Mouse (Mus musculus) limb, embryonic 14.5 days (tissue): ENCODE data around the gene Nlrp4f. TPM values are rescaled to one million over a fixed set of nuclear protein-coding genes. Genes with fewer than 3 reads are reported as not detected.

ENCODE experiments used
- ATAC-seq: fragments of 200-750 bp; cut with Nextera tagmentation; 2 replicates; pipeline ENCODE4 v1.8.0; 2017; ENCODE audit warnings: low read depth, moderate number of reproducible peaks, moderate TSS enrichment; ENCODE audit not compliant: low FRiP score
- DNase-seq: peaks from one replicate; pipeline ENCODE4 v3.0.0-alpha.2; 2015; ENCODE audit warnings: low spot score
- H3K27ac ChIP-seq: fragments of 300-500 bp; sonication (generic); replicated peaks from 2 replicates; pipeline ENCODE4 v1.5.1; 2014; ENCODE audit warnings: low read depth, mild to moderate bottlenecking, low read length, moderate library complexity, mixed read lengths
- H3K27me3 ChIP-seq: fragments of 300-500 bp; sonication (generic); 2 replicates; pipeline ENCODE4 v1.6.1; 2014; ENCODE audit warnings: low read length, mixed read lengths; ENCODE audit not compliant: control insufficient read depth, insufficient read depth
- H3K36me3 ChIP-seq: fragments of 300-500 bp; sonication (generic); 2 replicates; pipeline ENCODE4 v1.6.1; 2014; ENCODE audit warnings: mild to moderate bottlenecking, low read length, moderate library complexity, mixed read lengths; ENCODE audit not compliant: control insufficient read depth, insufficient read depth
- H3K4me1 ChIP-seq: fragments of 300-500 bp; sonication (generic); 2 replicates; pipeline ENCODE4 v1.6.1; 2014; ENCODE audit warnings: antibody characterized with exemption, low read length, mixed read lengths; ENCODE audit not compliant: control insufficient read depth, insufficient read depth
- H3K4me2 ChIP-seq: fragments of 300-500 bp; sonication (generic); replicated peaks from 2 replicates; pipeline ENCODE4 v1.6.1; 2014; ENCODE audit warnings: low read depth, mild to moderate bottlenecking, low read length, moderate library complexity; ENCODE audit not compliant: severe bottlenecking
- H3K4me3 ChIP-seq: fragments of 300-500 bp; sonication (generic); replicated peaks from 2 replicates; pipeline ENCODE4 v1.5.1; 2014; ENCODE audit warnings: low read length
- H3K9ac ChIP-seq: fragments of 300-500 bp; sonication (generic); 2 replicates; pipeline ENCODE4 v1.6.1; 2014; ENCODE audit warnings: mild to moderate bottlenecking, low read depth, low read length, moderate library complexity; ENCODE audit not compliant: severe bottlenecking
- H3K9me3 ChIP-seq: fragments of 300-500 bp; sonication (generic); 2 replicates; pipeline ENCODE4 v1.6.1; 2016; ENCODE audit warnings: low read length; ENCODE audit not compliant: control insufficient read depth
- POLR2A ChIP-seq: fragments of 200-500 bp; IDR thresholded peaks from 2 replicates; pipeline ENCODE4 v1.8.0; 2012; ENCODE audit warnings: inconsistent platforms, mild to moderate bottlenecking, moderate library complexity, borderline replicate concordance; ENCODE audit not compliant: insufficient read depth, insufficient read length; ENCODE audit errors: extremely low read depth
- WGBS: fragments of 180-500 bp; shearing (Covaris S2); extraction: QIAGEN DNeasy Blood & Tissue Kit; methylation state at CpG from one replicate; pipeline ENCODE4 v1.1.7; 2014; 5-methylcytosine and 5-hydroxymethylcytosine counted together
- polyA plus RNA-seq, 2 experiments: library from polyadenylated mRNA; depleted of rRNA in 1 of 2; stranded (reverse) in 1 of 2; unstranded in 1 of 2; fragments of >200 nt; fragmentation: Nextera tagmentation in 1 of 2; extraction: Ambion mirVana in 1 of 2; gene quantifications; 2 replicates each; pipeline versions ENCODE4 v1.2.1 to v1.2.3; 2012 to 2014

The Nlrp4f gene
- not detected in 2 replicates for polyA plus RNA-seq (2012; rRNA removed)
- polyA plus RNA-seq (2014; fragmentation: Nextera tagmentation; extraction: Ambion mirVana): not detected in 2 replicates

GRCm38 (mm10) chr13:65205877-65206276, at the start of gene Nlrp4f:
Gene Nlrp4f (minus strand): TSS chr13:65205977.
- no peaks in the 10 kb centered on the region for H3K27me3 ChIP-seq
- H3K9ac ChIP-seq: no peak within 1 kb of the TSS
- no peak within 1 kb of the TSS for H3K27ac ChIP-seq
- no peaks in the 10 kb centered on the region for H3K36me3 ChIP-seq
- H3K4me2 ChIP-seq: no peak within 1 kb of the TSS
- no peak within 1 kb of the TSS for H3K4me3 ChIP-seq
- DNase-seq (no peak), ATAC-seq (no peak)
- TF ChIP-seq POLR2A: no peak
- H3K4me1 ChIP-seq: no peaks in the 10 kb centered on the region
- 78% methylated on average over 10 of the region's 10 CpGs for WGBS
- no peaks in the 10 kb centered on the region for H3K9me3 ChIP-seq

- ATAC-seq: no peak
- no peak for TF ChIP-seq POLR2A
- WGBS: 90% methylated on average over 4 of the region's 4 CpGs
These were observed 37.5 kb upstream of the Nlrp4f start for GRCm38 (mm10) chr13:65243273-65243672.

DNA sequence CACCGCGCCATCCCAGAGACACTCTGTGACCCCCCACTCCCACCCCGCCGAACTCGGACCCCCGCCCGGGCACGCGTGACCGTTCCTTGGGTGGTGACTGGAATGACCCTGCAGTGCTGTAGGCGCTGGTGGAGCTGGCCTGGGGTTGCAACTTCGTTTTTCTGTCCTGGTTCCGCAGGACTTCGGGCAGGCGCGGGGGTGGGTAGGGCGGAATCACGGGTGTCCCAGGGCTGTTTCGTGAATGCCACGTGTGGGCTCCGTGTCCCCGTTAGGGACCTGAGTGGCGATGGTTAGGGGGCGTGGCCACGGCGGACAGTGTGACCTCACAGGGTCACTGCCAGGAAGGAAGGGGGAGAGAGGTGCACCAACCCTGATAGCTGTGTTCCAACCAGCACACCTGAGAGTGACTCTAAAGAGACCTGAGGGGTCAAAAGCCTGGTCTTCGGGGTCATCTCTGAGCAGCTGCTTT, 36.6 kb upstream of the Nlrp4f start:
- H3K4me2 ChIP-seq: peak overlapping the region; percentile 96
- peaks cover 17% of the 10 kb centered on the region for H3K9me3 ChIP-seq
- 33% methylated on average over 25 of the region's 27 CpGs for WGBS
- 0 out of 2 replicates have a peak, but pooled peaks cover under 1% of the 10 kb centered on the region for H3K36me3 ChIP-seq
- H3K4me1 ChIP-seq: 0 out of 2 replicates have a peak, but pooled peaks cover 8% of the 10 kb centered on the region
- H3K4me3 ChIP-seq: peak overlapping the region; percentile 74
- H3K27me3 ChIP-seq: no peaks in the 10 kb centered on the region
- H3K27ac ChIP-seq: no peak overlapping the region
- ATAC-seq: no peak
- peak overlapping the region; percentile 48; the same call in 1 of the 2 replicates for H3K9ac ChIP-seq
- TF ChIP-seq POLR2A: no peak
- DNase-seq: no peak

More at GRCm38 (mm10) chr13:65243273-65243672, 37.5 kb upstream of the Nlrp4f start:
- Histone ChIP-seq H3K4me3 (no peak overlapping the region), H3K27ac (no peak overlapping the region), H3K9me3 (peaks cover 24% of the 10 kb centered on the region), H3K36me3 (peaks cover 7% of the 10 kb centered on the region; the same call in 1 of the 2 replicates), H3K4me2 (no peak overlapping the region), H3K27me3 (no peaks in the 10 kb centered on the region), H3K4me1 (0 out of 2 replicates have a peak, but pooled peaks cover 8% of the 10 kb centered on the region), H3K9ac (no peak overlapping the region)
- no peak for DNase-seq

DNA sequence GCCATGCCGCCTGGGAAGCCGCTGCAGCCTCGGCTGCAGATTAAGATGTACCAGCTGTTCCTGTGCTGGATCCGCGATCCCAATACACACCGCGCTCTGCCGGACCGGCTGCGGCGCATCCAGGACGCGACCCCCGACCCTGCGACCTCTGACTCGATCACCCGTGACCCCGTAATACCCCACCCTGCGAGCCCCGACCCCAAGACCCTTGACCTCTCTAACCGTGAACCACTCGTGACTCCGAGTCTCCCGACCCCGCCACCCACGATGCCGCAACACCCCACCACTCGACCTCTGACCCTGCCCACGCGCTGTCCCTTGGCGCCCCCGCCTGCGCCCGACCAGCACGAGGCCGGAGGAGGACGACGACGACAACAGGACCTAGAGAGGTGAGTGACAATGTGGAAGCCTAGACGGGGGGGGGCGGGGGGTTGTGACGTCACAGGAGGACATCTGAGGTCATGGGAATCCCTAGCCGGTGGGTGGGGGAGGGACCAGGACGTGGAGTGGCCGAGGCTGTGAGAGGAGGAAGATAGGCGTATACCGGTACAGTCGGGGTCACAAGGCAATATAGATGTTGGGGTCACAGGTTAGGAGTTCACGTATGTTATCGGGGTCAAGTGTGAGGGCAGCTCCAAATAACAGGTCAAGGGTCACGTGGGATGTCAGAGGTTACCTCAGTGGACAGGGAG, 36.0 kb upstream of the Nlrp4f start:
- 5% methylated on average over 47 of the region's 51 CpGs for whole genome bisulfite sequencing

GRCm38 (mm10) chr13:65241099-65241626, 35.4 kb upstream of the Nlrp4f start:
- under 1% methylated on average over 45 of the region's 45 CpGs for WGBS
- H3K9ac ChIP-seq: peak overlapping the region; percentile 48
- H3K4me1 ChIP-seq: 0 out of 2 replicates have a peak, but pooled peaks cover 8% of the 10 kb centered on the region
- H3K27ac ChIP-seq: peak overlapping the region; percentile 87
- no peaks in the 10 kb centered on the region for H3K27me3 ChIP-seq
- peak overlapping the region; percentile 74 for H3K4me3 ChIP-seq
- H3K36me3 ChIP-seq: no peaks in the 10 kb centered on the region
- DNase-seq (peak; percentile 94), ATAC-seq (peak; percentile 90)
- TF ChIP-seq POLR2A: no peak
- peaks cover 8% of the 10 kb centered on the region; the same call in 1 of the 2 replicates for H3K9me3 ChIP-seq
- peak overlapping the region; percentile 96 for H3K4me2 ChIP-seq

More for the DNA sequence above, 36.0 kb upstream of the Nlrp4f start:
- 0 out of 2 replicates have a peak, but pooled peaks cover 8% of the 10 kb centered on the region for H3K4me1 ChIP-seq
- H3K4me2 ChIP-seq: peak overlapping the region; percentile 96
- DNase-seq (peak; percentile 3), ATAC-seq (peak; percentile 12)
- peak overlapping the region; percentile 74 for H3K4me3 ChIP-seq
- H3K27ac ChIP-seq: peak overlapping the region; percentile 87
- TF ChIP-seq POLR2A: no peak
- no peaks in the 10 kb centered on the region for H3K27me3 ChIP-seq
- peak overlapping the region; percentile 48 for H3K9ac ChIP-seq
- peaks cover 12% of the 10 kb centered on the region; the same call in 1 of the 2 replicates for H3K9me3 ChIP-seq
- no peaks in the 10 kb centered on the region for H3K36me3 ChIP-seq
